Mouse (Mus musculus) ES-Bruce4 (cell line): ENCODE results near the gene Nptx1. TPM values are rescaled to one million over a fixed set of nuclear protein-coding genes. Genes with fewer than 3 reads are reported as not detected.
A peak's percentile ranks its signal among the peaks of the same experiment; 100 is the strongest.

Experiments
- H3K27ac ChIP-seq: 2 replicates; pipeline ENCODE4 v1.5.1; 2012; ENCODE audit warnings: low read length, inconsistent platforms; ENCODE audit not compliant: insufficient read depth
- H3K27me3 ChIP-seq: 2 replicates; pipeline ENCODE4 v1.6.1; 2012; ENCODE audit warnings: mild to moderate bottlenecking, low read length, inconsistent platforms; ENCODE audit not compliant: control insufficient read depth, poor library complexity, insufficient read depth, severe bottlenecking
- H3K36me3 ChIP-seq: 2 replicates; pipeline ENCODE4 v1.6.1; 2012; ENCODE audit warnings: inconsistent platforms, mild to moderate bottlenecking, low read length, moderate library complexity; ENCODE audit not compliant: control insufficient read depth, poor library complexity, insufficient read depth, severe bottlenecking
- H3K4me1 ChIP-seq: one replicate; pipeline ENCODE4 v1.8.1; 2011; ENCODE audit warnings: low read length; ENCODE audit not compliant: control insufficient read depth, insufficient read depth
- H3K4me3 ChIP-seq: 2 replicates; pipeline ENCODE4 v1.5.1; 2011; ENCODE audit warnings: low read depth, mild to moderate bottlenecking, low read length
- H3K9ac ChIP-seq: 2 replicates; pipeline ENCODE4 v1.6.1; 2012; ENCODE audit warnings: low read depth, mild to moderate bottlenecking, inconsistent platforms; ENCODE audit not compliant: poor library complexity, severe bottlenecking
- H3K9me3 ChIP-seq: replicated peaks from 2 replicates; pipeline ENCODE4 v1.6.1; 2012; ENCODE audit warnings: mild to moderate bottlenecking, low read length, inconsistent platforms; ENCODE audit not compliant: control insufficient read depth, poor library complexity, insufficient read depth, severe bottlenecking
- CTCF ChIP-seq: IDR thresholded peaks from one replicate; pipeline ENCODE4 v1.8.1; 2011; ENCODE audit warnings: low read depth, low read length
- EP300 ChIP-seq: IDR thresholded peaks from 2 replicates; pipeline ENCODE4 v1.6.1; 2011; ENCODE audit warnings: low read depth, low read length; ENCODE audit not compliant: insufficient read depth
- POLR2A ChIP-seq: IDR thresholded peaks from one replicate; pipeline ENCODE4 v1.8.1; 2011; ENCODE audit warnings: low read length; ENCODE audit not compliant: insufficient read depth
- polyA plus RNA-seq: library from polyadenylated mRNA; stranded (reverse); fragments of >200 nt; gene quantifications from 2 replicates; pipeline ENCODE4 v1.2.4, GENCODE M21; 2011; ENCODE audit warnings: low read depth; ENCODE audit not compliant: missing spikeins, insufficient read depth, insufficient read length

Gene Nptx1
- 0.21 TPM in 1 of 2 replicates, not detected in the other for polyA plus RNA-seq

GRCm38 (mm10) chr11:119547183-119547921 is at the start of gene Nptx1:
Gene Nptx1 (minus strand): TSS chr11:119547753.
- Histone ChIP-seq H3K36me3 (no peaks in the 10 kb centered on the region), H3K4me1 (no peaks in the 10 kb centered on the region), H3K4me3 (peak within 1 kb of the TSS; percentile 54), H3K27ac (no peak within 1 kb of the TSS), H3K9ac (peak within 1 kb of the TSS; percentile 56), H3K27me3 (peaks cover 35% of the 10 kb centered on the region), H3K9me3 (no peaks in the 10 kb centered on the region)
- TF ChIP-seq POLR2A (no peak), CTCF (no peak), EP300 (no peak)

DNA sequence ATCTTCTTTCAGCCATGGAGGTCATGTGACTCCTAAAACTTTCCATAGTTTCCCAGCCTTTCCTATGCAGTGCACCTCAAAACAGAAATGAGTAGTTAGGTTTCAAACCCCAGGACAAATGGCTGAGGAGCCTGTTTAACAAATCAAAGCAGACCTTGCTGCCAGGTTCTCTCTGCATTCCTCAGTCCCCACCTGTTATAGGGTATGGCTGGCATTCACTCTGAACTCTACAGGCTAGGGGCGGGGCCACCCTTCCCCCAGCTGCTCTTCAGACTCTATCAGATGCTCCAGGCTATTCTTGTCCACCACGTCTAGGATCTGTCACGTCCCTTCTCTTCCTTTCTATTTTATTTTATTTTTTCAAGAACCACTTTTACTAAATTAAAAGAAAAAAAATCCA is 46.4 kb upstream of the Nptx1 start:
- peak overlapping the region; percentile 7; the same call in 1 of the 2 replicates for H3K4me3 ChIP-seq
- TF ChIP-seq EP300 = 0 out of 2 replicates have a peak, but pooled peaks have one; percentile 41
- no peak for TF ChIP-seq CTCF
- no peaks in the 10 kb centered on the region for H3K27me3 ChIP-seq
- H3K9ac ChIP-seq = no peak overlapping the region
- H3K4me1 ChIP-seq = no peaks in the 10 kb centered on the region
- no peak overlapping the region for H3K27ac ChIP-seq
- H3K9me3 ChIP-seq = no peaks in the 10 kb centered on the region
- no peaks in the 10 kb centered on the region for H3K36me3 ChIP-seq

- TF ChIP-seq POLR2A (no peak), CTCF (no peak), EP300 (no peak)
- Histone ChIP-seq H3K4me1 (peaks cover 10% of the 10 kb centered on the region), H3K4me3 (no peak overlapping the region), H3K27me3 (no peaks in the 10 kb centered on the region), H3K27ac (no peak overlapping the region), H3K36me3 (no peaks in the 10 kb centered on the region), H3K9ac (no peak overlapping the region), H3K9me3 (no peaks in the 10 kb centered on the region)
Measured at GRCm38 (mm10) chr11:119589242-119589641, 41.7 kb upstream of the Nptx1 start.

GRCm38 (mm10) chr11:119587112-119587511 is 39.6 kb upstream of the Nptx1 start:
- Histone ChIP-seq H3K4me3 (no peak overlapping the region), H3K27ac (no peak overlapping the region), H3K36me3 (no peaks in the 10 kb centered on the region), H3K4me1 (peaks cover 13% of the 10 kb centered on the region), H3K27me3 (no peaks in the 10 kb centered on the region), H3K9ac (no peak overlapping the region), H3K9me3 (no peaks in the 10 kb centered on the region)
- no peak for TF ChIP-seq POLR2A
- no peak for TF ChIP-seq EP300
- TF ChIP-seq CTCF = no peak

DNA sequence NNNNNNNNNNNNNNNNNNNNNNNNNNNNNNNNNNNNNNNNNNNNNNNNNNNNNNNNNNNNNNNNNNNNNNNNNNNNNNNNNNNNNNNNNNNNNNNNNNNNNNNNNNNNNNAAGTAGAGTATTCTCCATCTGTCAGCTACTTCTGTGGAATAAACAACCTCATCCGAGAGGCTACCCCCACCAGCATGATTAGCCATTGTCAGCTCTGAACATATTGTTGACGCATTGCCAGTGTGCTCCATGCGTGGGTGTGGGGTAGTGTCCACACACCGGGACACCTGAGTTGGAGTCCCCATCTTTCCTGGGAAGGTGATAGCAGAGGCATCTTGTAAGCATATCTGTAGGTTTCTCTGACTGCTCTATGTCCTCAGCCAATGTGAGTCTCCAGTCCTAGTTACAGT is 39.0 kb upstream of the Nptx1 start:
- no peaks in the 10 kb centered on the region for H3K27me3 ChIP-seq
- no peaks in the 10 kb centered on the region for H3K36me3 ChIP-seq
- H3K9ac ChIP-seq = no peak overlapping the region
- no peaks in the 10 kb centered on the region for H3K9me3 ChIP-seq
- peaks cover 13% of the 10 kb centered on the region for H3K4me1 ChIP-seq
- TF ChIP-seq CTCF (no peak), POLR2A (no peak), EP300 (no peak)
- no peak overlapping the region for H3K4me3 ChIP-seq
- H3K27ac ChIP-seq = no peak overlapping the region

DNA sequence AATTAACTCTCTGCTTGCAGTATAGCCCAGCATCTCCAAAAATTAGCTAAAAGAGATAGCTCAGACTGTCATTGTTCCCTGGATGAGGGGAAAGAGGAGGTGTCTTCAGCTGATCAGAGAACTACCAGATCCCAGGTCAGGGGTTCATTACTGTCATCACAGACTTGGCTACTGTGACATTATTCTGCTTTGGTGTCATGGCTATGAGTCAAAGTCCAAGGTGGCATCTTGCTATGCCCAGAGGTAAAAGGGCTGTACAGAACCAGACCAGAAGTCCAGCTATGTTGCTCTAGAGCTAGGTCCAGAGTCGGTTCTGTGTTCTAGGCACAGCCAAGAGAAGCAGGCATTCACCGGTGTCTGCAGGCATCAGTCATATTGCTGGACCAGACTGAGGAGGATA is 30.2 kb upstream of the Nptx1 start:
- no peaks in the 10 kb centered on the region for H3K4me1 ChIP-seq
- no peaks in the 10 kb centered on the region for H3K27me3 ChIP-seq
- no peak overlapping the region for H3K4me3 ChIP-seq
- H3K27ac ChIP-seq = no peak overlapping the region
- H3K36me3 ChIP-seq = no peaks in the 10 kb centered on the region
- H3K9me3 ChIP-seq = no peaks in the 10 kb centered on the region
- H3K9ac ChIP-seq = no peak overlapping the region
- no peak for TF ChIP-seq POLR2A
- no peak for TF ChIP-seq CTCF
- TF ChIP-seq EP300 = no peak
